Mouse (Mus musculus) brown adipose tissue, adult 24 weeks (tissue): ENCODE measurements around the gene Srgap2. TPM values are rescaled to one million over a fixed set of nuclear protein-coding genes. Genes with fewer than 3 reads are reported as not detected.
"Not testable (repeated sequence)": the region's sequence is repeated elsewhere in the genome, so short reads cannot be mapped to it uniquely, and the experiment has no call there.

ENCODE experiments used
- H3K27ac ChIP-seq: fragments of 200-500 bp; replicated peaks from 2 replicates; pipeline ENCODE4 v1.5.1; 2012; ENCODE audit warnings: low read depth, mild to moderate bottlenecking, low read length
- H3K4me1 ChIP-seq: fragments of 200-500 bp; 2 replicates; pipeline ENCODE4 v1.6.1; 2012; ENCODE audit warnings: low read length, mixed read lengths; ENCODE audit not compliant: control insufficient read depth, insufficient read depth, insufficient read length
- H3K4me3 ChIP-seq: fragments of 200-500 bp; 2 replicates; pipeline ENCODE4 v1.5.1; 2012; ENCODE audit warnings: low read depth, mild to moderate bottlenecking, low read length, moderate library complexity; ENCODE audit not compliant: insufficient read depth
- polyA plus RNA-seq: library from polyadenylated mRNA; stranded (reverse); fragments of >200 nt; gene quantifications from 2 replicates; pipeline ENCODE4 v1.2.4, GENCODE M21; 2012; ENCODE audit not compliant: missing spikeins, insufficient read depth, insufficient read length

Gene Srgap2
- 7.8 and 10.4 TPM in 2 replicates for polyA plus RNA-seq

- Histone ChIP-seq H3K4me1 (peaks cover 13% of the 10 kb centered on the region), H3K27ac (peak within 1 kb of the TSS; percentile 81), H3K4me3 (peak within 1 kb of the TSS; percentile 78)
These were observed at the start of gene Srgap2, which contains the start of gene Fam72a for GRCm38 (mm10) chr1:131527281-131528080. TSS of gene Srgap2 (minus strand) at chr1:131527352. TSS of gene Fam72a (plus strand) at chr1:131527903.

- Histone ChIP-seq H3K4me1 (no peaks in the 10 kb centered on the region), H3K27ac (no peak overlapping the region), H3K4me3 (no peak overlapping the region)
These were observed 46.6 kb upstream of the Srgap2 start for GRCm38 (mm10) chr1:131573721-131574120.

DNA sequence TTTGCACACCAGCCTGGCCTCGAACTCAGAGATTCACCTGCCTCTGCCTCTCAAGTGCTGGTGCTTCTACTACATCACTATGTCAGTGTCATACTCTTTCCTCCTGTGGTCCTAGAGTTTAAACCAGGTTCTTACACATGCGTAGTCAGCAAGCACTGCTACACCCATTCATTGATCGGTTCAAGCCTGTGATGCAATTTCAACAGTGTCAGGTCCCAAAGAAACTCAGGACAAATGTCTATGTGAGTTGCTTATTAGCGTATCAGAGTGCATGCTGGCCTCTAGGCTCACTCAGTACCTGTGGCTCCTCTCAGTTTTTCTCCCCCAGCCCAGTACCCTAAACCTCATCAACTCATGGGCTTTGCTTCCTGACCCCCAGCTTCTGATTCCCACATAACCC is 43.2 kb upstream of the Srgap2 start:
- no peak overlapping the region for H3K27ac ChIP-seq
- H3K4me3 ChIP-seq, result no peak overlapping the region
- no peaks in the 10 kb centered on the region for H3K4me1 ChIP-seq

- Histone ChIP-seq H3K27ac (no peak overlapping the region), H3K4me1 (no peaks in the 10 kb centered on the region), H3K4me3 (no peak overlapping the region)
These were observed 42.6 kb upstream of the Srgap2 start for GRCm38 (mm10) chr1:131569721-131570120.

- not testable (repeated sequence) for H3K4me1 ChIP-seq, H3K4me3 ChIP-seq, H3K27ac ChIP-seq
These were observed 38.9 kb upstream of the Srgap2 start for GRCm38 (mm10) chr1:131566056-131566455.

- H3K4me1 ChIP-seq, result no peaks in the 10 kb centered on the region
- no peak overlapping the region for H3K27ac ChIP-seq
- H3K4me3 ChIP-seq, result no peak overlapping the region
These were observed 34.9 kb upstream of the Srgap2 start for GRCm38 (mm10) chr1:131562081-131562480.

- H3K4me3 ChIP-seq, result no peak overlapping the region
- H3K4me1 ChIP-seq, result no peaks in the 10 kb centered on the region
- no peak overlapping the region; the same call in 1 of the 2 replicates for H3K27ac ChIP-seq
These were observed 33.3 kb upstream of the Srgap2 start for GRCm38 (mm10) chr1:131560500-131560899.

GRCm38 (mm10) chr1:131555042-131555812 is 28.1 kb upstream of the Srgap2 start:
- Histone ChIP-seq H3K4me1 (no peaks in the 10 kb centered on the region), H3K4me3 (no peak overlapping the region), H3K27ac (no peak overlapping the region)

- no peak overlapping the region for H3K27ac ChIP-seq
- no peak overlapping the region for H3K4me3 ChIP-seq
- no peaks in the 10 kb centered on the region for H3K4me1 ChIP-seq
These were observed 26.3 kb upstream of the Srgap2 start for GRCm38 (mm10) chr1:131553428-131553827.

DNA sequence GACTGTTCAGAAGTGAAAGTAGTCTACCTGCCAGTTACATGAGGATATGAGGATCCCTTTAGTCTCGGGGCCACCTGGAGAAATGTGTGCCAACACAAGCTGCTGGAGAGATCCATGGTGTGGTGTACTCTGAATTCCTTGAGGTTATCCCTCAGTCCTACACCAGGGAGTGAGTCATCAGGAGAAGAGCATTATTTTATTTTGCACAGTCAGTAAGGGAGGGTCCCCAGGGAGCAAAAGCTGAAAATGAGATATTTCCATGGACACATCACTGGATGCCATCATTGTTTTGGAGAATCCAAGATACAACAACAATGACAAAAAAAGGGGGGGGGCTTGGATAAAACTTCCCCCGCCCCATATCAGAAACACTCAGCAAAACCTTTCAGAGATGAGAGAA is 24.8 kb upstream of the Srgap2 start:
- no peak overlapping the region for H3K27ac ChIP-seq
- no peak overlapping the region for H3K4me3 ChIP-seq
- H3K4me1 ChIP-seq, result no peaks in the 10 kb centered on the region

DNA sequence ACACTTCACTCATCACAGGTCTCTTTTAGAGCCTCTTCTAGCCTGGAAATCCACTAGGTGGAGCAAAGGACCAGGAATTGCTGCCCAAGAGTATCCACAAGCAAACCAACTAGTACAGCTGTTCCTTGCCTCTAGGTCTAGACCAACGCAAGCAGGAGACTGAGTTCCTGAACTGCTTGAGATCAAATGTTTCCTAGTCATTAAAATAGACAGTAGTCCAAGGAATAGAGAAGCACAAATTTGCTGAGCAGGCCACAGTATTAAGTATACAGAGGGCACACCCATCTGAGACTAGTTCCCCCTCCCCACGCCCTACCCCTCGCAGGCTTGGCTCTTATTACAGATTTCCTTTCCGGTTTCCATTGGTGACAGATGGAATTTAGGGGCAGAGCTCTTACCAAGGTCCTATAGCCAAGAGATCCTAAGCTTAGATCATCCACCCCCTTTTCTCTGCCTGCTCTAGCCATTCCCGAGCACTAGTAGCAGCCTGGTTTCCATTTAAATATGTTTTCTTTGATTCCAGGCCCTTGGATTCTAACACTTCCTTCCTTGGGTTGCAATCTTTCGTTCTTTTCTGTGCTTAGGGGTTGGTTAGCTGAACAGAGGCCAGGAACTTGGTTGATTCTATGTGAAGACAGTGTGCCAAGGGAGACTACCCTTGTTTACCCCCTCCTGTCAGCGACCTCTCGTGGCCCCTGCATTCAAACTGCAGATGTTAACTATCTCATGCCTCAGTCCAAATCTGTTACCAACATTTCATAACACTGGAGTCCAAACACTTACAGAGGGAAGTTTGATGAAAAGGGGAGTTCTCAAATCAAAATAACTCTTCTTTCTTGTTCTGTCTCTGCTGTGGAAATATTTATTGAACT is 21.6 kb upstream of the Srgap2 start:
- no peaks in the 10 kb centered on the region for H3K4me1 ChIP-seq
- H3K27ac ChIP-seq, result peak overlapping the region; percentile 39
- no peak overlapping the region for H3K4me3 ChIP-seq

DNA sequence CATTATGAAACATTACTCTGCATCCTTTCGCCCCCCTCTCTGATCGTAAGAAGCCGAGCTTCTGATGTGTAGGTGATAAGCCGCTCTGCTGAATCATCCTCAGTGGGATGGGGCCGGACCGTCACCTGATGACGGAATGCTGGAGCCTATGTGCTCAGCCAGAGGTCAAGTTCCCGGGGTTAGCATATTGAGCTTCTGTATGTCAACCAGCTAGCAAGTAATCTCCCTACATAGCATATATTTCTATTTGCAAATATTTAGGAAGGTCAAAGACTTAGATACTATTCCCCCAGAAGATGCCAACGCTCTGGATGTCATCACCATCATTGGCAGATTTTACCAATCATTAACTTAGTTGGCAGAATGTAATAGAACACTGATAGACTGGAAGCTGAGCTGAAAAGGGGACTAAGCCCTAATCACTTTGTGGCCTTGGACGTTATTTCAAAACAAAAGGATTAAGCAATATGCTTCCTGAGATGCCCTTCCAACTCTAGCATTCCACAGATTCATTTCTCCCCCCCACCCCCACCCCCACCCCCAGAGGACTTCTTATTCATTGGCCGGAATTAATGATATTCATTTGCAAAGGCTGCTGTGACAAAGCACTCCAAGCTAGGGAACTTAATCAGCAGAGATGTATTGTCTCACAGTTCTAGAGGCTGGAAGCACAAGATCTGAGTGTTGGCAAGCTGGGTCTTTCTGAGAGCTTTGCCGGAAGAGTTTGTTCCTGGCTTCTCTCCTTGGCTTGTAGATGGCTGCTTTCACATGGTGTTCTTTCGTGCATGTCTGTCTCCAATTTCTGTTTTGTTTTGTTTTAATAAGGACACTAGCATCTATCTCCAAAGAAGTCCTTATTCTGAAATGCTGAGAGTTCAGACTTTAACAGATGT is 19.9 kb upstream of the Srgap2 start:
- no peak overlapping the region for H3K4me3 ChIP-seq
- H3K4me1 ChIP-seq, result no peaks in the 10 kb centered on the region
- H3K27ac ChIP-seq, result no peak overlapping the region

GRCm38 (mm10) chr1:131543886-131544565 is 16.9 kb upstream of the Srgap2 start:
- Histone ChIP-seq H3K4me1 (no peaks in the 10 kb centered on the region), H3K27ac (no peak overlapping the region), H3K4me3 (no peak overlapping the region)

DNA sequence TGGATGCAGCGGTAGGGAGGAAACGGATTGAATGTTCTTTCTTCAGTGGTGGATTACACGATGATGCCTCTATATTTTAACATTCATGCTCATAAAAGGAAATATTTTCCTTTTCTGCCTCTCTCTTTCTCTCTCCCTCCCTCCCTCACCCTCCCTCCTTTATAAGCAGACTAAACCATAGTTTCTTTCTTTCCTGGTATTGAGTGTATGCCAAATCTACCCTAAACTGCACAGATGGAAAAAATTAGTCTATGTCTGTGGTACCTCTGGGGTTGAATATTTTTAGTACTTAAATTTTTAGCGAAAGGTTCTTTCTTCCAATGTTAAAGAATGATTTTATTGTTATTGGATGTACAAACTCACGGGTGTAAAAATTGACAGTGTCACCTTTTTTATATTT is 14.8 kb upstream of the Srgap2 start:
- Histone ChIP-seq H3K27ac (no peak overlapping the region), H3K4me3 (no peak overlapping the region), H3K4me1 (no peaks in the 10 kb centered on the region)
